Mouse (Mus musculus): Measurements from ENCODE around the gene Mecr. TPM values are rescaled to one million over a fixed set of nuclear protein-coding genes. Genes with fewer than 3 reads are reported as not detected.

Mecr gene
- polyA plus RNA-seq (2014; fragmentation: Illumina TruSeq; extraction: RNeasy Lipid Tissue Mini Kit (QIAGEN cat#74804); ENCODE audit: low read depth, low replicate concordance) = 17.5 TPM

DNA sequence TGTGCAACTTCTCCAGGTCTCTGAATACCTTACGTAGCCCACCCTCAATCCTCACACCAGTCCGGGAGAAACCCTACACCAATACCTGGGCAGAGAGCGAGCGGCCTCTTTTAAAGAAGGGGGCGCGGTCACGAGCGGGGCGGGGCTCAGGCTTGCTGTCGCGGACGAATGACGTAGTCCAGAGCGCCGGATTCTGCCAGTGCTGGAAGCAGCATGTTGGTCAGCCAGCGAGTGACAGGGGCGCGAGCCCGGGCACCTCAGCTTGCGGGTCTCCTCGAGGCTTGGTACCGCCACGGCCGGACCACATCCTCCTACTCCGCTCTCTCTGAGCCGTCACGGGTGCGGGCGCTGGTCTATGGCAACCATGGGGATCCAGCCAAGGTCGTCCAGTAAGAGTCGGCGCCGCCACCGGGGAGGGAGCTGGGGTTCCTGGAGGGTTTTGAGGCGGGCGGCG lies at the start of gene Mecr:
Gene Mecr, plus strand, starts transcription at position 181 of the 454 bp plus-strand sequence.

DNA sequence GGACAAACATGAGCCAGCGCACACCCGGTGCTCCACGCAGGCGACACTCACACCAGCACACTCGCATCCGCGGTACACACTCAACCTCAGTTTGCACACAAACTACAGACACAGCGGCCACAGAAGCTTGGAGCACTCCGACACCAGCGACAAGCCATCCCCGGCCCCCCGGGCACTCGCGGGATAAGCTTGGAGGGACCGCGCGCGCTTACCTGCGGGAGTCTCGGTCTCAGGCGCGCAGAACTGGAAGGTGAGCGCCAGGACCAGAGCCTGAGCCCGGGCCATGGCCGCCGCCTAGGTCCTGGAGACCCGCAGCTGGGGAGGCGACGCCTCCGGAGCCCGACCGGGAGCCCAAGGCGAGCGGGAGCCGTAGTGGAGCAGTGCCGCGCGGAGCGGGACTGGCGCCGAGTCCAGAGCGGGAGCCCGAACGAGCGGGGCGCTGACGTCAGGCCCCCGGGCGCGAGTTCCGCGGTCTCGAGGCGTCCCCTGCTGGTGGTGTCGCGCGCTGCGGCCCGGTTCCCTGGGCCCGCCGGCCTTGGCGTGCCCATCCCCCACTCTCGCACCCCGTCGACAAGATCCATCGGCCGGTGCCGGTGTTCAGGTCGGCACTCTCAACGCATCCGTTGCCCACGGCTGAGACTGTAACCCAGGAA lies 5.3 kb upstream of the Mecr start, which contains the start of gene Ptpru:
Gene Ptpru, minus strand, starts transcription at position 417 of the 653 bp plus-strand sequence.

DNA sequence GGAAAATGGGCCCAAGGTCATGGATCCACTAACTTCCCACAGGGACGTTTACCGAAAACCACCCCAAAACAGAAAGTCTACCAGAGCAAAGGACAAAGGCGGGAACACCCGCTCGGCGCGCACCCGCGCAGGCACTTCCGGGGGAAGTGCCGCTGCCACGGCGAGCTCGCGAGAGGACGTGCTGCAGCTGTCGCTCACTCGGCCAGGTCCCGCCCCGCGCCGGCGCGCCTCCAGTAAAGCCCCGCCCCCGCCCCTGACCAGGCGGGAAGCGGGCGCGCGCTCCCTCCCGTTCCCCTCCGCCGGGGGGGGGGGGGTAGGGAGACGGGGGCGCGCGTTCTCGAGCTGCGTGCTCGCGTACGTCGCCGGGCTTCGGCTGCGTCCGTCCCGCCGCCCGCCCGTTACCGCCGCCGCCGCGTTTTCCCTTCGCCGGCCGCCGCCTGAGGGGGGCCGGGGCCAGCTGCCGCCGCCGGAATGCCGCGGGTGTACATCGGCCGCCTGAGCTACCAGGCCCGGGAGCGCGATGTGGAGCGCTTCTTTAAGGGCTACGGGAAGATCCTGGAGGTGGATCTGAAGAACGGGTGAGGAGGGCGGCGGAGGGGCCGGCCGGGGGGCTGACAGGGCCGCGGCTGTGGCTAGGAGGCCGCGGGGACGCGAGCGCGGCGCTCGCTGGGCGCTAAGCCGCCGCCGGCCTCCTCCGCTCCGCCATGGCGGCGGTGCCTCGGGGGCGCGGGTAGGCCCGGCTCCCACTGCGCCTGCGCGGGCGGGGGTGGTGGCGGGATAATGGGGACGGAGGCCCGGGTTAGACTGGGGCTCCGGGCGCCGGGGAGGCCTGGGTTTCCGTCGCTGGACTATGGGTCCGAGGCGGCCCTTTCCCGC lies 30.3 kb downstream of the Mecr start, which contains the start of gene Srsf4:
Gene Srsf4, plus strand, starts transcription at position 325 of the 876 bp plus-strand sequence.

Other genes with a start within 250 kb of the Mecr start
- 5.9 TPM for gene Ptpru, start 5.2 kb upstream of the Mecr start, polyA plus RNA-seq (2014; fragmentation: Illumina TruSeq; extraction: RNeasy Lipid Tissue Mini Kit (QIAGEN cat#74804); ENCODE audit: low read depth, low replicate concordance)
- gene Srsf4, start 30.1 kb downstream of the Mecr start, polyA plus RNA-seq (2014; fragmentation: Illumina TruSeq; extraction: RNeasy Lipid Tissue Mini Kit (QIAGEN cat#74804); ENCODE audit: low read depth, low replicate concordance) = 22.7 TPM
- not detected for gene Tmem200b, start 78.3 kb downstream of the Mecr start, polyA plus RNA-seq (2014; fragmentation: Illumina TruSeq; extraction: RNeasy Lipid Tissue Mini Kit (QIAGEN cat#74804); ENCODE audit: low read depth, low replicate concordance)
- not detected for gene Gm10300, start 231.2 kb downstream of the Mecr start, polyA plus RNA-seq (2014; fragmentation: Illumina TruSeq; extraction: RNeasy Lipid Tissue Mini Kit (QIAGEN cat#74804); ENCODE audit: low read depth, low replicate concordance)
- 53.1 TPM for gene Epb41, start 231.9 kb downstream of the Mecr start, polyA plus RNA-seq (2014; fragmentation: Illumina TruSeq; extraction: RNeasy Lipid Tissue Mini Kit (QIAGEN cat#74804); ENCODE audit: low read depth, low replicate concordance)